Mouse (Mus musculus) spleen, postnatal 10 days (tissue): ENCODE measurements around the gene Rap1gds1.

Experiments used
- DNase-seq, 2 experiments: peaks; one replicate each; pipeline ENCODE4 v3.0.0; 2021 to 2022; ENCODE audit warnings: low spot score in 2 of 2

Gene Rap1gds1

DNA sequence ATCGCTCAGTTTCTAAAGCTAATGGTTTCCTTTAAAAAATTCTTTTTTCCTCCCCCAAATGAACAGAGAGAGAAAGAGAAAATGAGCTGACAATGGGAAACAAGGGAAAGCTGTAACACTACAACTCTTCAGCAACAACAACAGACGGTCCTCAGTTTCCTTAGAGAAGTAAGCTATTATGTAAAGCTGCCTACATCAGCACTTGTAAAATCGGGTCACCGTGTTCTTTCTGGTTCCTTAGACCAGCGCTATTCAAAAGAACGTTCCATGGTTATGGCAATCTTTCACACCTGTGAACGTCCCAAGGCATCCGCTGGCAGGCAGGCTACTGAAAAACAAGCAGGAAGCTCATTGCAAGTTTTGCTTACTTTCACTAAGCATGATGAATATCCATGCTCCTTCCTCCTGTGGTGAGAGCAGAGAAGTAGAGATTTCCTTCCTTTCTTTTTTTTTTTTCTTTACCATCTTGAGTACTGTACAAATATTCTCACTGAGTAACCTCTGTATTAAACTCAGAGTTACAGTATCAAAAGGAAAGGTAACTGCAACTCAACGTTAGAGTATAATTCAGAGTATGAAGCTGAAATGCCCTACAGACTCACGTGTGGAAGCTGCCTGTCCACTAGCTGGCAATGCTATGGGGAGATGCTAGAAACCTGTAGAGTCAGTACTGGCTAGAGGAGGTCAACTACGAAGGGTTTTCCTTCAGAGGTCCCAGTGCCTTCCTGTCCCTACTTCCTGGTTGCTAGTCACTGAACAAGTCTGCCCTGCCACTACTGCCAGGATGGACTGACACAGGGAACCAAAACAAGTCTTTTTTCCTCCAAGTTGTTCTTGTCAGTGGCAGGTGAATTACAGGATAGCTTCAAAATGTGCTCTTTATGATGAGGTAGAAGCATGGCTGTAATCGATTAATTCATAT lies 26.0 kb downstream of the Rap1gds1 start:
- DNase-seq: no peak

DNA sequence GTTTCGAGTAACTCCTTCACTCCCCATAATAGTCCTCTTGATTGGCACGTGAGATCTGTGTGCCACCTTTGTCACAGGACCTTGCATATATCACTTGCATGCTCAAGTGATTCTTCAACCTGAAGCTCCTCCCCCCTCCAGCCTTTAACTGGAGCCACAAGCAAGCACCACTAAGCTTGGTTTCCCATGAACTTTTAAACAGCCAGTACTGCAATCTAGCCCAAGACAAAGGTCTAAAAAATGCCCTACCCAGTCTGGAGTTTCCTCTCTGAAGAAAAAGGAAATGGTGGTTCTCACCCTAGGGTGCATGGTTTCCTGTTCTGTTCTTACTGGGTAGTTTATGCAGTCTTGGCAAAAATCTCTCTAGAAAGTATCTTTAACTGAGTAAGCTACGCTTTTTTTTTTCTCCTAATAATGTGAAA lies 32.6 kb downstream of the Rap1gds1 start:
- DNase-seq: no peak

DNA sequence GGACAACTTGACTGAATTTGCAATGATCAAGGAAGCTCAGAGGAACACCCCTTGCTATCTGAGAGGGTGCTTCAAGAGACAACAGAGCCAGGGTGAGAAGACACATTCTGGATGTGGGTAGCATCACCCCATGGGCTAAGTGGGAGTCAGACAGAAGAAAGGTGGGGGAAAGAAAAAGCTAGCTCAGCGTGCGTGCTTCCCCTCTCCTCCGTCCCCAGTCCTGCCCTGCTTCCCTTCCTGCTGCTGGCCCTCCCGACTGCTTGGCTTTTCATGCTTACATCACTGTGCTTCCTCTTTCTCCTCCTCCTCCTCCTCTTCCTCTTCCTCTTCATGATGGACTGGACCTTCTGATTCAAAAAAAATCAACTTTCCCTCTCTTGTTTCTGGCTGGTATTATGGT lies 33.1 kb downstream of the Rap1gds1 start:
- no peak for DNase-seq

DNA sequence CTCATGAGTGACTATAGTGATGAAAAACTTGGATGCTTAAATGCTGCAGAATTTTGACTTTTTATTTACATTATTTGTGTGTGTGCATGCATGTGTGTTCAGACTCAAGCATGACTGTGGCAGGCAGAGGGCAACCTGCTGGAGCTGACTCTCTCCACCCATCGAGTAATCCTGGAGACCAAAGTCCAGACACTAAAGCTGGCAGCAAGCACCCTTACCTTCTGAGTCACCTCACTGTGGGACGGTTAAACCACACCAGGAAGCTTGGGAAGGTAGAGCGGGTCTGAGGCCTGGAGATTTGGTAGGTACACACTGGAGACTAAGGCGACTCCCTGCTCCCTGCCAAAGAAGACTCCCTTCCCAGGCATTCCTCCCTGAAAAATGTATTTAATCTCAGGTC lies 38.0 kb downstream of the Rap1gds1 start:
- no peak for DNase-seq

DNA sequence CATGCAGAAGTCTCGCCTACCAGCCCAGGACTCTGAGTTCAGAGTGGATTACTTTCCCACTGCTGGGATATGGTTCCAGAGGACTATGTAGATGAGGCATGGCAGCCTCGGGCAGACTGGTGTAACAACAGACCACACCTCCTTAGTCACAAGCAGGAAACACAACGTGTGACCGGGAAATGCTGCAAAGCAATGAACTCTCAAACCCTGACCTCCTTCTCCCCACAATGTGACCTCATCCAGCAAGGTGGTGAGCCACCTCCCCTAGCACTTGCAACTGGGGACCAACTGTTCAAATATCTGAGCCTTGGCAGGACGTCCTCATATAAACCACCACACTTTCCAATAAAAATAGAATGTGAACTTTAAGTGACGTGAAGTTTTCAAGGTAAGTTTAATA lies 41.8 kb downstream of the Rap1gds1 start:
- no peak for DNase-seq

DNA sequence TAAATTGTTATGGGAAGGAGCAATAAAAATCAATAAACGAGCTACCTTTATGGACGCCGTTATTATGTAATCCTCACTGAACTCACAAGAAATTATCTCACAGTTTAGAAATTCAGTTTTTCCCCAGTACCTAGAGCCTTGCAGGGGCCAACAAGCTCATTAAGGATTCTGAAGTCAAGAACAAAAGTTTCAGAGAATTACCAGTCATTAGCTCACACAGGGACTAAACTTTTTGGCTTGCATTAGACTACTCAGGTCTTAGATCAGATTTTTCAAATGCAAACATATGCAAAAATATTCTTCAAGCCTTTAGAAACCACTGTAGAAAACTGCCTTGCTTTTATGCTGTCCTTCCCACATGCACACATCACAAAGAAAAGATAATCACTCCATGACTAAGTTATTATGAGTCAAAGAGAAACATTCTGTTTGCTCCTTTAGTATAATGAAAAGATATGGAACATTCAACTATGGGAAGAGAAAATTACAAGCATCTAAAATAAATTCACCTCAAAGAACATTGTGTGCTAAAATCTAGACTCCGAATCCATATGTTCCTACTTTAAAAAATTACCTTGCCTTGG lies 44.3 kb downstream of the Rap1gds1 start:
- no peak for DNase-seq

DNA sequence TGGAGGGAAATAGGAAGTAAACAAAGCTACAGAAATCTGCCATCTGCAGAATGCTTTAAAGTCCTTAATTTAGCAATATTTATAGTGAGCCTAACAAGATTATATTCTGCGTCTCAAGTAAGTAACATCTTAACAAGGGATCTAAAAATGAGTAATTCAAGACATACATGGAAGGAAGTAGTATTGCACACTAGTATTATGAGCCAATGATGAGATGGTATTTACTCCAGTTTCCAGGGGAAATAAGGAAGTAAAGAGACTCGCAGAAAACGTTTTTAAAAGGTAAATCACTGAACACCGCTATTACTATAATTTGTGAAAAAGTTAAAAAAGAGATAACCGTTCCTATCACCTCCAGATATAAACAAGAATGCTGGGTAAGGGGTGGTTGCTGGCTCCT lies 49.9 kb downstream of the Rap1gds1 start:
- no peak for DNase-seq

DNA sequence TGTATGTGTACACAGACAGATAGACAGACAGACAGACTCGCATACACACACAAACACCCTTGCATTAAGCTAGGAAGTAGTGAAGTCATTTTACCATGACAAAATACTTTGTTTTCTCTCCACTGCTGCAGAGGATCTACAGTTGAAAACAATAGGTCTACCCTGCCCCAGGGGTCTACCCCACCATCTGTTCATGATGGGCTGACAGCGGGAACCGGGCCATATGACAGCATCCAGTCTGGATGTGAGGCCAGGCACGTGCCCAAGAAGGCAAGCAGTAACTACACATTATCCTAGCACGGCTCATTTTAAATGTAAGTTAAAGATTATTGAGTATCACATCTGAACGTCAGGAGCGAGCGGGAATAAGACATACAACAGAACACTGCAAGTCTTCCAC lies 51.4 kb downstream of the Rap1gds1 start:
- DNase-seq: no peak

DNA sequence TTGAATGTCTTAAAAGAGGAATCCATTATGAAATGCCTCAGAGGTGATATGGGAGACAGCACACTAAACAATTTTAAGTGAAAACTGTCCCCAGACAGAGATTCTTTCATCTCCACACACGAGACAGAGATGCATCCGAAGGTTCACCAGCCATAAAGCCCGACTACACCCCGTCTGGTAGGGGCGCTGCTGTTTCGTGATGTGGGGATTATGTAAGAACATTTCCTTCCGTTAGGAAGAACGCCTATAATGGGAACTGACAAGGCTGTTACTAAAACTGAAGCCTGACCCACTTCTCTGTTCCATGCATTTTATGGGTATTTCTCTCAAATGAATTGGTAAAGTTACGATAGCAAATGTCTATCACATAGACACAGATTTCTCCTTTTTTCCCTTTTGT lies 62.6 kb downstream of the Rap1gds1 start:
- no peak for DNase-seq

DNA sequence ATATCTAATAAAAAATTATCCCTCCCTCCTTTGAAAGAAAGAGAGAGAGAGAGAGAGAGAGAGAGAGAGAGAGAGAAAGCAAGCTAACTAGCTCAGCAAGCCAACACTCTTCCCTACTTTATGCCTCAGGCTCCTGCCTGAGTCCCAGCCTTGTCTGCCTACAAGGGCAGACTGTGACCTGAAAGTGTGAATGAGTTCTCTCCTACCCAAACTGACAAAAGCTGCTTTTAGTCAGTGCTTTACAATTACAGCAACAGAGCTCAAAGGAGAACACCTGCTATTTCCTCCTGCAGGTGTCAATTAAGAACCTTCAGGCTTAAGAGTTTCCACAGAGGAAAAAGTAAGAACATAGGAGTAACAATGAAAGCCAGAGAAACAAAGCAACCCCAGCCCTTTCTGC lies 69.3 kb downstream of the Rap1gds1 start:
- no peak for DNase-seq

DNA sequence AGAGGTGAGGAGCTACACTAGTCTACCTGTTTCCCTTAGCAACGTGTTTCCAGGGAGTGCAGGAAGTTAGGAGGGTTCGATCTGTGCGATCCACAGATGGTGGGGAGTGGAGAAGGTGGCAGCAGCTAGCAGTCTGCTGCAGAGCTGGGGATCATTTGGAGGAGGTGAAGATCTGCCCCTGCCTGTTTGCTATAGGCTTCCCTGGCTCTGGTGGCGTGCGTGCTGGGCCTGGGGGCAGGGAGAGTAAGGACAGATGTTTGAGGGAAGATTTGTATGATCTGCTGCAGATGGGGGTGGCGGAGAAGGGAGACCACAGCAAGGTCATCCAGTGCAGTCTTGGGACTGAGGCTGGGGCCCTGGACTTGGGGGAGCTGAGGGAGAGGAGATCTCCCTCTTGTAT lies 72.2 kb downstream of the Rap1gds1 start:
- no peak for DNase-seq

DNA sequence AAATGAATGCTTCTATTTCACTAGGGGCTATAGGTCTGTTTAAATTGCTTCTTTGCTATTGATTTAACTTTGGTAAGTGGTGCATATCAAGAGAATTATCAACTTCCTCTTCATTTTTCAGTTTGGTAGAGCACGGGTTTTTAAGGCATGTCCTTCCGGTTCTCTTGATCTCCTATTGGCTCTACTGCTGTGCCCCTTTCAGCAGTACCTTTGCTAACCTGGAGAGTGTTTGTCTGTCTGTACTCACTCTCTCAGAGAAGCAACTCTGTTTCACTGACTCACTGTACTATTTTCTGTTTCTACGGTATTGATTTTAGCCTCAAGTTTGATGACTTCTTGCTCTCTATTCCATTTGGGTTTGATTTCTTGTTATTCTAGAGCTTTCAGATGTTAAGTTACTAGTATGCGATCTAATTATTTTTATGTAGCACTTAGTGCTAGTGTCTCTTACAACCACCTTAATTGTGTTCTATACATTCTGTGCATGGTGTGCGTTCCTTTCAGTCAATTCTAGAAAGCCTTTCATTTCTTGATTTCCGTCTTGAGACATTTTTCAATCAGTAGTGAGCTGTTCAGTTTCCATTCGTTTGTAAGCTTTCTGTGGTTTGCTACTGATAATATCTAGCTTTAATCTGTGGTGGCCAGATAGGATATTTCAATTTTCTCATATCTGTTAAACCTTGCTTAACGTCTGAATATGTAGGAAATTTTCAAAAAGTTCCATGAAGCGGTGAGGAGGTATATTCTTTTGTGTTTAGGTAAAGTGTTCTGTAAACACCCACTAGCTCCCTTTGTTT lies 74.7 kb downstream of the Rap1gds1 start:
- no peak for DNase-seq

DNA sequence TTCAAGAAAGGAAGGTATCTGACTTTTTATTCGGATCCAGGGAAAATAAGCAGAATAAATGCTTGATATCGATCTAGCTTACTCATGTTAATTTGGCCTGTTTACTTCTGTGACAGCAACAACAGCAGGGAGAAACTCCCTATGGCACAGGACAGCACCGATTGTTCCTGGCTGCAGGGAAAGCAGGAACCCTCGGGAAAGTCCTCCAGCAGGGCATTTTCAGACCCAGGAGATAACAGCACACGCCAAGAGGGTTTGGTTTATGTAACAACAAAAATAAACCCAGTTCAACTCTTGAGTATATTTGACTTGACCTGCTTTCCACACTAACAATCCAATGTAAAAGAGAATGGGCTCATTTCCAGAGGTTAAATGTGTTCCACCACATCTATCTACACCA lies 81.5 kb downstream of the Rap1gds1 start:
- no peak for DNase-seq

DNA sequence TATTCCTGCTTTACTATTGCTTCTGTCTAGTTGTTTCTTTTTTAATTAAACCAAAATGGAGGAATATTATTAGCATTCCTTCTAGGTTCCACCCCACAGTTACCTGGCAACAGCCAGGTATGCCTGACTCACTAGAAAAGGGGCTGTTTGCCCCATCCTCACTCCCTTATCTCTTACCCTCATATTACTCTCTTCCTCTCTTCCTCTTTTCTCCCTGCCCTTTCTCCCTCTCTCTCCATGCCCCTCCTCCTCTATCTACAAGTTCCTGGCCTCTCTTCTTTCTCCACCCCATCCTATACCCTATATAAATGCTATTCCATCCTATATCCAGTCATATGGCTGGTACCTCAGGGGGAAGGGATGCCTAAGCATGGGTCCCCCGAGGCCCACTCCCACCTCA lies 83.6 kb downstream of the Rap1gds1 start:
- no peak for DNase-seq

DNA sequence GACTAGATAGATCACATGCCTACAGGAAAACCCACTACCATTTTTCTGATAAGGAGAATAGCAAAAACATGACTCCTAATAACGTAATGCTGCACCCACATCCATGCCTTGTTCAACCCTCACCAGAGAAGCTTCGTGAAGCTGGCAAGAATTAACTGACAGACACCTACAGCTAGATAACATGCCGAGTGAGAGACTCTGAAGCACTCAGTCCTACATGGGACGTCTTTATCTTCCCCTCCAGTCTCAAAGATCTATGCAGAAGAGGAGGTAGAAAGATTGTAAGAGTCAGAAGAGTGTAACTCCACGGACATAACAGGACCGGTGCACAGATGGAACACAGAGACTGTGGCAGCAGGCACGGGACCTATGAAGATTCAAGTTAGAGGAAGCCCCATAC lies 85.9 kb downstream of the Rap1gds1 start:
- no peak for DNase-seq

DNA sequence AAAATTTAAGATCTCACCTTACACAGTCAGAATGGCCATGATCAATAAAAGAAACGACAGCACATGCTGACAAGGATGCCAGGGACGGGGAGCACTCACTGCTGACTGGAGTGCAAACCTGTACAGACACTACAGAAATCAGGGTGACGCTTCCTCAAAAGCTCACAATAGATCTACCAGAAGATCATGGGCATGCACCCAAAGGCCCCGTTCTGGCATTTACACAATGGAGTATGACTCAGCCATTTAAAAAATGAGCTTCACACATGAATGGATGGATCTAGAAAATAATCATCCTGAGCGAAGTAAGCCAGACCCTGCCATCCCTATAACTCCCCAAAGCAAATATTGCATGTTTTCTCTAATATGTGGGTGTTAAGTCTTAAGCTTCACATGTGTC lies 87.0 kb downstream of the Rap1gds1 start:
- no peak for DNase-seq

DNA sequence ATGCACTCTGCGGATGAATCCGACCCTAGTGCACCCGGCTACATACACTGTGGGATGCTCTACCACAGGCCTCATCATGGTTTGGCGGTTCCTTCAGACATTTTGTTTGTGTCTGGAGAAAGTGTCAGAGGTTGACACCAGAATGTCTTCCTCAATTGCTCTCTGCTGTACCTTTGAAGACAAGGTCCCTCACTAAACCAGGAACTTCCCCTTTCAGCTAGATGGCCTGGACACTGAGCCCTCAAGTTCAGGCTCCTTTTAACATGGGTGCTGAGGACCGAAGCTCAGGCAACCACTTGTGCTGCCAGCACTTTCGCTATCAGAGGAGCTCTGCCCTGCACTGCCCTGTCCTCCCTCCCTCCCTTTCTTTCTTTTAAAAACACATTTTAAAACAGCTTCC lies 92.8 kb downstream of the Rap1gds1 start:
- no peak for DNase-seq

DNA sequence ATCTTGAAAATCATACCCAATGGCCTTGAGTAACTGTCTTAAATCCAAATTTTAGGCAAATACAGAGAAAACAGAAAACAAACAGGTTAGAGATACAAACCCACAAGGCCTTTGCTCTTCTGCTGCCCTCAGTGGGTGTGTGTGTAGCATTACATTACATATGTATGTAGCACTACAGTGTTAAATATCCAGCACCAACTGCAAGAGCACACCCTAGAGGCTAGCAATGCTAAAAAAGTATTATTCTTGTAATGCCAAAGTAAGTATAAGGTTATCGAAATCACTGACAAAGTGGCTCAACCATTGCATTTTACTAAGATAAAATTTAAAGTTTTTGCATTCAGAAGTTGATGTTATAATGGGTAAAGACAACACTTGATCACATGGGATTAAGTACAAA lies 97.6 kb downstream of the Rap1gds1 start:
- no peak for DNase-seq

DNA sequence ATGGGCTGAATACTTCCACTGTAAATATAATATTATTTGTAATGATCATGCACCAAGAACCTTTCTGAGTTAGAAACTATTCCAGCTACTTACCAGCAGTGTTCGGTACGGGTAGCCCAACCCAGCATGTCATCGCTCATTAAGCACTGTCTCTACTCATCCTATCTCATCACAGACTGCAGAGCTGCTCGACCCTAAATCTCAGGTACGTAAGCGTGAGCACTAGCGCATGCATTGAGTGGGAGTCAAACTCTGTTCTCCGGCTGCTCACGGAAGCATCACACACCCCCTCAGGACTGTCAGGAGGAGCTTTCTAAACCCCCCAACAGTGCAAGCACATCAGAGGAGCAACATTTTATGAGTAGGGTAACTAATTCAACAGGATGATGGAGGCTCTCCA lies 107.4 kb downstream of the Rap1gds1 start:
- no peak for DNase-seq

DNA sequence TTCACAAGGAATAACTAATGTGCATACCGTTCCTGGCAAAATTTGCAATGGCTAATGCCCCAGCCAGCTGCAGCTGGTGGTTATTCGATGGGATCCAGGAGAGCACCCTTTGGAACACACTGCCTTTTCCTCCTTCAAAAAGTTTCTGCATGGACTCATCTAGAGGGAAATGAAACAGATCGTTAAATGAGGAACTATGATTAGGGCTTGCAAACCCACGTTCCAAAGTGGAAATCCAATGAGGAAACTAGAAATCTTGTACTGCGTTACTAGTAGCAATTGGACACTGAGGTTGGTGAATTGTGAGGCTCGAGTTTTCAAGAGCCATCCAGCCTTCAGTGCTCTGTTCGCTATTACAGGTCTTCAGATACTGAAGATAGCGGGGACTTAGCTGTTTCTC lies 116.5 kb downstream of the Rap1gds1 start:
- no peak for DNase-seq

DNA sequence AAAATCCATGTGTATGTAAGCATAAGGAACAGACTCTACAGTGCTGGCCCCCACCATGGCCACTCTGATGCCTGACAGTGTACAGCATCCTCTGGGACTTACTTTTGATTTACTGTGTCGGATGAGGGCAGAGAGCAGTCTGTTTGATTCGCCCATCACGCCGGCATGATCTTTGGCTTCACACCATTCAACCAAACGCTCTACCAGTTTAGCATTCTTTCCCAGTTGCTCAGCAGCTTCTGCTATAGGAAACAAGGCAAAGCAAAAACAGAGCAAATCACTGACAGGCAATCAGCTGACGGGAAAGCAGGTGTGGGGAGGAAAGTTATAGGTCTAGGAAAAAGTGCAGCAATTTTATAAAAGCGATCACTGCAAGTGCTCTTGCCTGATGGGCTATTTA lies 119.8 kb downstream of the Rap1gds1 start:
- DNase-seq: no peak

DNA sequence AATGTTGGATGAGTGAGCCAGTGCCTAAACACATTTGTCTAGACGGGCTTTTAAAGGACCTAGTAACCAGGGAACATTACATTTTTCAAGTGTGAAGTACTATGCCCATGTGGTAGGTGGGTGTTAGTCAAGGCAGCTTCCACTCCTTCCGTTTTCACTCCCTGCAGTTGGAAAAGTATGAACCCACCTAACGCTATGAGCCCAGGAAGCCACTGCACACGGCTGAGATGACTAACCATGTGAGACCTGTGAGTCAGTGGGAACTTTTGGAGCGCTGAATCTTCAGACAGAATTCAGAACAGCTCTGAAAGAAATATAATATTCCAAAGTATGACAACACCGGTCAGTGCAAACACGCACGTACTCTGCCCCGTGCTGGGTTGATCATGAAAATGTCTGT lies 125.9 kb downstream of the Rap1gds1 start:
- no peak for DNase-seq

DNA sequence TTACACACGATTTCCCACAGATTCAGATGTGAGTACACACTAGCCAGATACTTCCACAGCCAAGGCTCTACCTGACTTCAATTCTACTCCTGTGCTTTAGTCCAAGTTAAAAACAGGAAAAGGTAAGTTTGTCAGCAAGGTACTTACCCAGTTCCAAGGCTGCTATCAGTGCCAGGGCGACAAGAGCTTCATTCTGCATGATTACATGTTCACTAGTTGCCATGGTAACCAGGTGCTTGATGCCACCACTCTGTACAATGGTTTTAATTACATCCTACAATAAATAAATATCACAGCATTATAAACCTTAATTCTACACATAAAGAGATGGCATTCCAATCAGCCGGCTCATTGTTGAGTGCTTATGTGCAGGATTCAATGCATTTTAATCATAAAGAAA lies 129.5 kb downstream of the Rap1gds1 start:
- no peak for DNase-seq
